Mouse (Mus musculus): Measurements from ENCODE around the gene Gm10638.

The Gm10638 gene

DNA sequence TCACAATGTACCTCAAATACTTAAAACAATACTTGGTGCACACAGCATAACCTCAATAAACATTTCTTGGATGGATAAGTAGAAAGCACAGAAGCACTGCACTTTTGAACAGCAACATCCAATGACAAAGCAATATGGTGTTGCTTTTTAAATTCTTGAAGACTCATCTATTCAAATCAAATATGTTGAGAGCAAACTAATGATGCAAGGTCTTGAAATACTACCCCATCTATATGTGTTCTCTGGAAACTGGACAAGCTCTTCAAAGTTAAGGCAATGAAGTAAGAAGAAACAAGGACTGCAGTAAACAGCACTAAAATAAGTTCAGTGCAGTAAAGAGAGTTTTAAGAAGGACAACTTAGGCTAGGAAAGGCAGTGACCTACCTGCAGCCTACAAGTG lies 4.6 kb upstream of the Gm10638 start:
- DNase-seq (ENCODE audit: low spot score) = no peak

DNA sequence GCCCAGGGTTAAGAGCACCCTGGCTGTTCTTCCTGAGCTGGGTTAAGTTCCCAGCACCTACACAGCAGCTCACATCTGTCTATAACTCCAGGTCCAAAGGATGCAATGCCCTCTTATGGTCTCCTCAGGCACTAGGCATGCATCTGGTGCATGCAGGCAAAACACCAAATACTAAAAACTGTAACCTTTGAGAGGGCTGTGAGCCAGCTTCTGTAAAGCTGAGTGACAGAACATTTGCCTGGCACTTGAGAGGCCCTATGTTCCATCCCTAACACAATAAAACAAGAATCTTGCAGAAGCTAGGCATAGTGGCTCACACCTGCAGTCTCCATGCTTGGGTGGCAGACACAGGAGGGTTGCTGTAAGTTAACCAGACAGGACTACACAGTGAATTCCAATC lies 3.9 kb upstream of the Gm10638 start:
- no peak for DNase-seq (ENCODE audit: low spot score)

DNA sequence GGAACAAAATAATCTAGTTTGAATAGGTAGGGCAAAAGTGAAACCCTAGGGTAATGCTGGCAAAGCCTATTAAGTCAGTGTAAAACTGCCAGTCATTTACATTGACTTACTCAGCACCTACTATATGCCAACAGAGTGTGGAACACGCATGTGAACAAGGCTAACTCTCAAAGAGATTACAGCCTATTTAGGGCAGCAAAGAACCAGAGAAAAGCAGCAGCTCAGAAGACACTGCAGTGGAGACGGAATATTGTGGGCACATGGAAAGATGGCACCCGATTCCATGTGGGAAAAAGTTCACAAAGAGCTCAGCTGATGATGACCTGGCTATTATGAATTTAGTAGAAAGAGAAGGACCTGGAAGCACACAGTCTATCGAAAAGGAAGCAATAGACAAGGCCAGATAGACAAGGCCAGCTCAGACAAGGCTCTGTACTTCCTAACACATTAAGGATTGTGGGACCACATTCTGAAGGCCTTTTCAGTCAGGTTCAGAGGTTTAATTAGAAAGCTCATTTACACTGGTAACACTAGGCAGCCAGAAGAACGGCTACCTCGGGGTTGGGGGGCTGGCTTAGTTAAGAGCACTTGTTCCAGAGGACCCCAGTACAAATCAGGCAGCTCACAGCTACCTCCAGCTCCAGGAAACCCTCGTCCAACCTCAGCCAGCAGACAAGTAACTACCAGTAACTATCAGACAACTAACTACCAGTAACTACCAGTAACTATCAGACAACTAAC lies 2.7 kb upstream of the Gm10638 start:
- DNase-seq (ENCODE audit: low spot score) = no peak

DNA sequence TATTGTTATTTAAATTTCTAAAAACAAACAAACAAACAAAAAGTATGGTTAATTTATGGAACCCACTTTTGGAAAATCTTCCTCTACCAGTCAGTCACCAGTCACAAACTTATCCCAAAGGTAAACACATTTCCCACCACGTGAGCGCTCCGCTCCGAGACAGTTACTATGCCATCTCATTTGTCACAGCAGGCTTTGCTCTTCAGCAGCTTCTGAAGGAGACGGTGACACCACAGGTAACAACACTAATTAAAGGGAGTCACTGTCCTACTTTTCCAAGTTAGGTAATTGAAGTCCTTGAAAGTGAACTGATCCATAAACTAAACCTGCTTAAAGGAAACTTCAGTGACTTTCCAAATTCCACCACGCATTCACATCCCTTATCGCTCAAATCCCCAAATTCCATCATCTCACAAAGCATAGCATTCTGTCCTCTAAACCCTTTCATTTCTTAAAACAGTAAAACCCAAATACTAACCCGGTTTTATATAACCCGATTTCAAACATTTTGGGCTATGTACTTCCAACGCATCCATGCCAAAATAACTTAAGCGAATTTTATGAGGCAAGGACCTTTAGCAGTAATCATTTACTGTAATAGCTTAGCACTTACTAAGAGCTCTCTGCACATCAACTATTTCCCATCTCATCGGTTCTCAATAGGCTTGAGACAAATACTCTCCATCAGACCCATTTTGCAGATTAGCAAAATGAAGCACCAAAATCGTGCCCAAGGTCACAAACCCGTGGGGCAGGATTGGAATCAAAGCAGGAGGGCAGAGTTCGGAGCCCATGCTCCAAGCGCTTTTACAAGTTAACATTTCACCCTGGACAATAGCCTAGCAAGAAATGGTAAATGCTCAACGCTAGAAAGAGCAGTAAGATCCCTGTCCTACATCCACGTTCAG lies 932 bp upstream of the Gm10638 start:
- peak; percentile 24 for DNase-seq (ENCODE audit: low spot score)

DNA sequence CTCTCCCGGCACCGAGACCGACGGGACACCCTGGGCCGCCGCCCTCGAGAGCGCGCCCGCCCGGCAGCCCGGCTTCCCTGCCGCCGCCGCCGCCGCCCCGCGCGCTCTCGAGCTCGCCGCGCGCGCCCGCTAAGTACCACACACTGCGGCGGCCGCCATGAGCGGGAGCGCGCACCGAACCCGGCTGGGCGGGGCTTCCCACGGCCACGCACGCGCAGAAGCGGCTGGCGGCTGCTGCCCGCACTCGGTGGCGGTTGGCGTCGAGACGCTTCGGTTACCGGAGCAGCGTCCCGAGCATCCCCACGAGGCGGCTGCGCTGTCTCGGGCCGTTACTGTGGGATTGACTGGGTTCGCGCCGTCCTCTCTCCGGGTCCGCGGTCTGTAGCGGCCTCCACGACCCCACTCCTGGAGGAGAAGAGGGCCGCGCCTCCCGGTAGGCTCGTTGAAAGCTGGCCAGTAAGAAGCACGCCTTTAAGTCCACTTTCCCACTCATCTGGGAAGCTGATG lies 489 bp downstream of the Gm10638 start:
- DNase-seq (ENCODE audit: low spot score) = peak; percentile 94

DNA sequence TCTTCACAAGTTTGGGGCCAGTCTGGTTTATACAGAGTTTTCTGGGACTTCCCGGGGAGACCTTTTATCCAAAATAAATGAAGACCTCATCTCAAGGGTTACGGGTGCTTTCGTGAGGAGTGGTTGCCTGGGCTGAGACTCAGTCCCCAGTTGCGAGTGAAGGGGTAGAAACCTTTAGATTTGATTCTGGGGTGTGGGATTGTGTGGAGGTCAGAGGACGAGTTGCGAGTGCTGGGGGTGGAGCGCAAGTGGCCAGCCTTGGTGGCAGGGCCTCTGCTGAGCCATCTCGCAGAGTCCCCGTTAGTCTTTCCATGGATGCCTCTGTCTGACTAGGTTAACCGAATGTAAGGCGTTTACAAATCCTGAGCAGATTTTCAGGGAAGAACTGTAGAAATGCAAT lies 1.0 kb downstream of the Gm10638 start:
- peak; percentile 37 for DNase-seq (ENCODE audit: low spot score)

DNA sequence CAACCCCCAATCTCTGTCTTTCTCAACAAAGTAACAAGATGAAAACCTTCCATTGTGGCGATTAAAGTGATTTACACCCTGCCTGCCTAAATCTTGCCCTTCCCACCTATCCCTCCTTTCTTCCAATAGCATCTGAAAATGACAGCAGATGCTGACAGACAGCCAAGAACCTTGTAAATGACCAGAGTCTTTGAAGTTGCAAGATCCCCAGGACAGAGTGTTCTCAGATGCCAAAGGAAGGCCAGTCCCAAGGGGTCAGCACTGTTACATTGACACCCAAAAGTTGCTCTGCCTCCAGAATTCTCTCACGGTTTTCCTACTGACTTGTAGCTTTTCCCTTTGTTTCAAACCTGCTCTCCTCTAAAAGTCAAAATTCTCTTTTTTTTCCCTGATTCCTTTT lies 4.3 kb downstream of the Gm10638 start:
- DNase-seq (ENCODE audit: low spot score) = no peak

DNA sequence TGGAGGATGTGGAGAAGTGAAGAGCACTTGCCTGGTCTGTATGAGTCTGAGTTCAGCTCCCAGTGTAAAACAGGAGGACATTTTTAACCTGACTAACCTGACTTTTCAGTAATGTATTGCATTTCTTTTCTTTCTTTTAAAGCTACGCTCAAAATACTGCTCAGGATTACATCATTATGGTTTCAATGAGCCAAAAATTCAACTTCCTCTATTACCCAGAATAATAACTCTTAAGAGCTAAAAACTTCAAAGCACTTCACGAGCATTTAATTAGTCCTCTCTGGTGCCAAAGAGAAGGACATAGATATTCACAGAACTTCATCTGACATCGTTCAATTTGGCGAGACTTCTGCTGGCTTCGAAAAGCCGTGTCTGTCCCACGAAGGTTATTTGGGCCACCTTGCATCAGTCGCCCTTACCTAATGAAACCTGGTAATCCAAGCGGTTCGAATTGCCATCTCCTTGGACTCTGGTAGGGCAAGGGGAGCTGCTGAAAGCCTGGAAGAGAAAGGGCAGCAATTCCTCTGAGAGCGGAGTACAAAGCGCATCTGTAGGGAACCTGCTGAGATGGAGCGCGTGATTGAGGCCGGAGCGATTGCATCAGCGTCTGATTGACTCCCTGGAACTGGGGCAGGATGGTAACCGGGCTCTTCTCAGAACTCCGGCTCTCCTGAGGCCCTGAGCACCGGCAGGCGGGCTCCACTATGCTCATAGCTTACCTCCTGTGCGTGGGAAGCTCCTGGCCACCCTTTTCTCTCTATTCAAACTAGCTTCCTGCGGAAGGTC lies 11.6 kb downstream of the Gm10638 start:
- peak; percentile 66 for DNase-seq (ENCODE audit: low spot score)

DNA sequence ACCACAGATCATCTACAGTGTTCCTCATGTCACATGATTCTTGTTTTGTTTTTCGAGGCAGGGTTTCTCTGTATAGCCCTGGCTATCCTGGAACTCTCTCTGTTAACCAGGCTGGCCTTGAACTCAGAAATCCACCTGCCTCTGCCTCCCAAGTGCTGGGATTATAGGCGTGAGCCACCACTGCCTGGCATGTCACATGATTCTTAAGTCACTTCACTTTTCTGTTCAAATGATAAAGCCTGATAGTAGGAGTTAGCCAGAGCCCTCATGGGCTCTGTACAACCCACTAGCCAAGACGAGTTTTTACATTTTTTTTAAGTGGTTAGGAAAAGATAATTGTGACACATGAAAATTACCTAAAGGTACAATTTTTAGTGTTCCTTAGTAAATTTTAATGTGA lies 13.2 kb downstream of the Gm10638 start:
- DNase-seq (ENCODE audit: low spot score) = no peak

DNA sequence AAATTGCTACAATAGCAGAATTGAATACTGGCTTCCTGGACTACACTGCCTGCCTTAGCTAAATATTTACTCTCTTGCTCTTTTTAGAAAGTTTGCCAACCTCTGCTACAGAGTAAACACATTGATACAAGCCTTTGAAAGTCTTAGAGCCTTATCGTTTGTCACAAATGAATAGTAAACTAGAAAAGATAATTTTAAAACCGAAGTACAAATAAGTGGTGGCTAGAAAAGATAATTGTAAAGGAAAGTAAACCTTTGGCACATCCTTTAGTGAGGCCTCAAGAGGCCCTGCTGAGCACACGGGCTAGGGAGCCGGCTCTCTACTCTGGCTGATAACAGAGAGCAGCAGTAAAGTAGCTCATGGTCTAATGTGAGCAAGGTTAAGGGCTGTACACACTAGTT lies 13.6 kb downstream of the Gm10638 start:
- DNase-seq (ENCODE audit: low spot score) = no peak

DNA sequence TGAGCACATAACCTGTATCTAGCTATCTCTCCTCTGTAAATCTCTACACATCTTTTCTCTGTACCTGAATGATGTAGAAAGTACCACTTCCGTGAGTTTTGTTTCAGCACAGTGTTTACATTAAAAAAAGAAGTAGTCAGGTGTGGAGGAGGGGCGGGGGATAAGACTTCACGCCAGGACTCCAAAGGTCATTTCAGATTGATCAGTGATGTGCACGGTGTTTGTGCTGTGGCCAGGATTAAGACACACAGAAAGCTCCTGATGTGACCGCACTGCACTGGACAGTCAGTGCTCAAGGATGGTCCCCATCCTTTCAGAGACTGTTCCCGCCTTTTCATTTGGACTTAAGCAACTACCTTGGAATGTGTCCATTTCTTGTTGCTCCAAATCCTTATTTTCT lies 15.2 kb downstream of the Gm10638 start:
- DNase-seq (ENCODE audit: low spot score) = no peak

DNA sequence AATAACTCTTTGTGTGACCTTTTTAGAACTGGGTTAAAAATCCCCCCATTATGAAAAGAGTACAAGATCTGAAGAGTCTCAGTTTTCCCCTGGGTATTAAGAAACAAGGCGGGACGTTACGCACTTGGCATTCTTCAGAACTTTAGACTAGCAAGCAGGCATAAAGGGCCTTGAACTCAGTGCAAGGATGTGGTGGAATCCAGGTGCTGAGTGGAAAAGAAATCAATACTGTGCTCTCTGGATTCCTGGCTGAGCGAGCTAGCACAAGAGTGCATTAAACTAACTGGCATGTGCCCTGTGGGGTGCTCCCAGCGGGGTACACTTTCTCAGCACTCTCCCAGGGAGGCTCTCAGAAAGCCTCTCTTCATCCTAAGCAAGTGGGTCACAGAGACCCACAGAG lies 17.3 kb downstream of the Gm10638 start:
- DNase-seq (ENCODE audit: low spot score) = no peak

DNA sequence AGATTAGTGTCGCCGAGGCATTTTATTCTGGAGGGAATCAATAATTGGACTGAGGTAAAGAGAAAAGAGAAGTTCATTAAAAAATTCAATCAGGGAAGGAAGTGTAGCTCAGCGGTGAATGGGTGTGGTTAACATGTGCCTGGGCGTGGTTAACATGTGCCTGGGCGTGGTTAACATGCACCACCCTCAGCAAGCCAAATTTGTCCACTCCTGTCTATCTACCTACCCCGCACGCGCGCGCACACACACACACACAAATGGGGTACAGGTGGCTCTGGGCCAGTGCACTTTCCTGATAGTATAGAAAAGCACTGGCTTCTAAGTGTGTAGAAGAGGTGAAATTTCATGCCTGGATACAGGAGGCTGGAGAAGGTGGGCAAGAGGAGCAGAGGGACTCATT lies 19.7 kb downstream of the Gm10638 start:
- DNase-seq (ENCODE audit: low spot score) = no peak

DNA sequence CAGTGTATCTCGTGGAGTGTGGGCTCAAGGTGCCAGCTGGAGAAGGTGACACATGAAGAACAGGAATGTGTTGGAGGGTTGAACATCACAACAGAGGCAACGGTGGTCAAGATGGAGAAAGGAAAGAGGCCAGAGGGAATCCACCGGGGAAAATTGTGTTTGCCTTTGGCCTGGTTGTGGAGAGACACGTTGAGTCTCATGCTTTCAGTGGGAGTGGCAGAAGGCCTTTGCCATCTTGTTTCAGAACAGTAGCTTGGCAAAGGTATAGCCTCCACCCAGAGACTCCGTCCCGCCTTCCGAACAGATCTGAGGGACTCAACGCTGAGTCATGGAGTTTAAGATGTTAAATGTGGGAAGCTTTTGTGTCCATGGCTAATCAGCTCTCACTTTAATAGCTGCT lies 20.2 kb downstream of the Gm10638 start:
- no peak for DNase-seq (ENCODE audit: low spot score)

DNA sequence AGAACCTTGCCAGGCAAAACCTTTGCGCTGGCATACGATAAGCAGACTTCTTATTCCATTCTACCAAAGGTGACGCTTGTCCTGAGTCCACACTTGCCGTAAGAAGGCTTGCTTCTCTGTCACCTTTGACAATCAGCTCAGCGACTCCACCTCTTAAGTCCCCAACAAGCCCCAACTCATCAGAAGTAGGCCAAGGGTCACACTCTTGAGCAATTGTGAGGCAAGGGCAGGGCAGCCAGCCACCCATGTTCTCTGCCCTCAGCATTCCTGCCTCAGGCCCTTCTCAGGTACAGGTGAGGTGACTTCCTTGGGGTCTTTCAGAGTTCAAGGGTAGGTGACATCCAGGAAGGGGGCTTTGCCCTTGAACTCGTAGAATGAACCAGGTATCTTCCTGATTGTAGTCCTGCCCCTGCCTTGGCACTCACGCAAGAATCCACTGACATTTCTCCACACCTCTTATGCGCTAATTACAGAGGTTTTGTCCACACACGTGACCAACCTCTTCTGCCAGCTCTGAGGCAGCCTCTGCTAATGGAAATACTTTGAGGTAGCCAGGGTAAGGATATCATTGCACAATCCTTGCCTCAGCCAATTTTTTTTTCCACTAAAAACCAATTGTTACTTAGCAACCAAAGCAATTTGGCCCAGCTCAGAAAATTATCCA lies 21.2 kb downstream of the Gm10638 start:
- DNase-seq (ENCODE audit: low spot score) = no peak

DNA sequence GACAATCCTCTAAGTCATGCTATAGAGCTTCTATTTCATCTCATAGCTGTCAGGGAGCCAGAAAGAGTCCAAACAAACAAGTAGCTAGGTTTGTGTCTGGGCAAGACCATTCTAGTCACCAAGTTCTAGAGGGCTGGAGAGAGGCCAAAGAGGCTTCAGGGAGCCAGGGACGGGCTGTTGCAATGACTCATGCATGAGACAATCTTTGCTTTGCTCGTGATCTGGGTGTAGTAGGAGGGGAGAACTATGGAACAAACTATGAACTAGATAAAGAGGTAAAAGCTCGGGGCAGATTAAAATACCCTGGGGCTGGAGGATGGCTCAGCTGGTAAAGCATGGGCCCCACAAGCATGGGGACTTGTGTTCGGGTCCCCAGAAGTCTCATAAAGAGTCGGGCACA lies 23.0 kb downstream of the Gm10638 start:
- DNase-seq (ENCODE audit: low spot score) = no peak

DNA sequence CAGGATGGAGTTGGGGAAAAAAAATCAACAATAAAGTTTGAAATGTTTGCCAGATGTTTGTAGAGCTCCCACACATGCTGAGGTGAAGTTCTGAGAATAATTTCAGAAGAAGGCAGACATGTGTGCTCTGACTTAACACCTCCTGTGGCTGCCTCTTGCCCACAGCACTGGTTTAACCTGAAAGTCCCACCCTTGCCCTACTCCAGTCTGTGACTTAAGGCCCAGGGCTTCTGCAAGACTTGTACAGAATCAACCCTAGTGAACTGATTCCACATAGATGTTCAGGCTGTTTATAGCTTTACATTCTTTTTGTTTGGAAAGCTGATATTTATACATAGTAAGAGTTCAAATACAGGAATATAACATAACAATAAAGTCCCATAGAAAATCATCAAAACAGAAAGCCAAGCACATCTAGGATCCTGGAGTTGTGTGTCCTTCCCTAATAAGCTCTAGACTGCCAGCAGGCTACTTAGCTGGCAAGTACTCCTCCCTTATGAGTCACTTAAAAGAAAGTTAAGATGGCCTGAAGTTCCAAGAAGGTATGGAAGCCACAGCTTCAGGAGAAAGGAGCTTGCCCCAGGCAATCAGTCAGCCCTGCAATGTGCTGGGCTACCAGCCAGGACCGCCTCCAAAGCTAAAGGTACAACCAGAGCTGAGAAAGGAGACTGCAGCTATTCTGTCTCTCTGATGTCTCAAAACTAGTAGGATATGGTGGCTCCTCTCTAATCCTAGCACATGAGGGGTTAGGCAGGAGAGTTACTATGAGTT lies 24.6 kb downstream of the Gm10638 start:
- no peak for DNase-seq (ENCODE audit: low spot score)

DNA sequence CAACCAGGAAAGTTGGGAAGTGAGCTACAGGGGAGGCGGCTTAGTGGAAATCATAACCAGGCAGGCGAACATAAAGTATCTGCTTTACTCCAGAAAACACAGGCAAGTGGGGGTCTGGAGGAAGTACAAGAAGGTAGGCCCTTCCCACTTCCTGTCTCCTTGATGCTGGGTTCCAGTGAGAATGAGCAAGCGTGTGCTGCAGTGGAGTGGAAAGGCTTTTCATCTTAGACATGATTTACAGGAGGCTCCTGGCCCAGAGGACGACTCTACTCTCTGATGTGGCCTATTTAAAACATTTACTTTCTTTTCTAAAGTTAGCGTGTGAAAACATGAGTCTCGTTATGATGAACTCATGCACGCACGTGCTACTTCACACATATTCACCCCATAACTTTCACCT lies 33.7 kb downstream of the Gm10638 start:
- DNase-seq (ENCODE audit: low spot score) = no peak

DNA sequence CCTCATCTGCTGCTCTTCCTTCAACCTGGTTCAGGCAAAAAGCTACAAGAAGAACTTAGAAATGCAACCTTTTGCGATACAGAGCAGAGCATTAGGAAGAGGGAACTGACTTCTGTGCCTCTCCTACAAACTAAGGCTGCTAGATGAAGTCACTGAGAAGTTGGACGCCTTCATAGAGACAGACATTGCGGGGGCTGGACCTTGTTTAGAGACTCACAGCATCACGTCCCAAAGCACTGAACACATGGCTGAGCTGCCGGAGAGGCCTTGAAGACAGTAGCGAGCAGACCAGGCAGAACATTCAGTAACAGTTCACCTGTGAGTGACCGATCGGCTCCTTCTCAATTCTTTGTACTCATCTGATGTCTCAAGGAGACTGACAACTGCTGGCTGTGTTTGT lies 35.6 kb downstream of the Gm10638 start:
- no peak for DNase-seq (ENCODE audit: low spot score)

DNA sequence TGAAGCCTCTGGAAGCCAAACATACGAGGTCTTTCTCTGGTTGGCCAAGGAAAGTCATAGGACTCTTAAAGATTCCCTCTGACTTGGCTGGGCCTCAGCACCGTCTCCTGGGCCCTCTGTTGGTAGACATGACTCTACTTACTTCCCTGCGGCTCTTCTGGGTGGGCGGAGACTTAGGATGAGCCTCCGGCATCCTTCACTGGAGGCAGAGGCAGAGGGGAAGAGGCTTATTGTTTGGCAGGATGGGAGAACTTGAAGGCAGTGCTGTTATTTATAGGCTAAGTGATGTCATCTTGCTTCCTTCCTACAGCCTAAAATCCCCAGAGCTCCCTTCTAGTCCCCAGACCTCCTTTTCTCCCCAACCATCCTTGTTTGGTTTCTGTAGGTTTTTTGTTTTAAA lies 41.0 kb downstream of the Gm10638 start:
- no peak for DNase-seq (ENCODE audit: low spot score)

DNA sequence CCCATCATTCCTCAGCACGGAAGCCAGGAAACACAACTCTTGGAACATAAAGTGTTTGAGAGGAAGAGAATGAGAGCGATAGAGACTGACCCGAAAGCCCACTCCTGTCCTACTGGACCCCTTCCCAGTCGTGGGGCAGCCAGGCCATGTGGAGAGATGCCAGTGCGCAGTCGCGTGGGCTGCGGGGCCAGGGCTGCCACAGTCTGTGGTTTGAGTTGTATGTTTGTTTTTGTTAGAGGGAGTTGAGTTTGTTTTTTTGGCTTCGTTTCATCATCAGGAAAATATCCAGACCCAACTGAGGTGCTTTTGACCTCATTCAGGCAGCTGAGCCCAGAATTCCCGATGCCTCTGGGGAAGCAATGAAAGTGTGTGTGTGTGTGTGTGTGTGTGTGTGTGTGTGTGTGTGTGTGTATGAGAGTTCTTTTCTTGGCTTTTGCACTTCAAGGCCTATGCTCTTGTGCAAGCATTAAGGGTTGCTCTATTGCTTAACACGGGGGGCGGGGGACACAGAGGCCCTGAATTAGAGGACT lies 42.5 kb downstream of the Gm10638 start:
- no peak for DNase-seq (ENCODE audit: low spot score)
